Mouse (Mus musculus) heart, adult 2 months (tissue): ENCODE data around the gene Hoxb2.

Source experiments
- CTCF ChIP-seq: fragments of 200-600 bp; IDR thresholded peaks from 2 replicates; pipeline ENCODE4 v1.8.1; 2022; ENCODE audit warnings: antibody characterized with exemption, mild to moderate bottlenecking, moderate library complexity
- POLR2A ChIP-seq: fragments of 200-500 bp; IDR thresholded peaks from 2 replicates; pipeline ENCODE4 v1.6.1; 2011; ENCODE audit warnings: mild to moderate bottlenecking, low read depth, low read length, control low read depth; ENCODE audit not compliant: insufficient read depth

DNA sequence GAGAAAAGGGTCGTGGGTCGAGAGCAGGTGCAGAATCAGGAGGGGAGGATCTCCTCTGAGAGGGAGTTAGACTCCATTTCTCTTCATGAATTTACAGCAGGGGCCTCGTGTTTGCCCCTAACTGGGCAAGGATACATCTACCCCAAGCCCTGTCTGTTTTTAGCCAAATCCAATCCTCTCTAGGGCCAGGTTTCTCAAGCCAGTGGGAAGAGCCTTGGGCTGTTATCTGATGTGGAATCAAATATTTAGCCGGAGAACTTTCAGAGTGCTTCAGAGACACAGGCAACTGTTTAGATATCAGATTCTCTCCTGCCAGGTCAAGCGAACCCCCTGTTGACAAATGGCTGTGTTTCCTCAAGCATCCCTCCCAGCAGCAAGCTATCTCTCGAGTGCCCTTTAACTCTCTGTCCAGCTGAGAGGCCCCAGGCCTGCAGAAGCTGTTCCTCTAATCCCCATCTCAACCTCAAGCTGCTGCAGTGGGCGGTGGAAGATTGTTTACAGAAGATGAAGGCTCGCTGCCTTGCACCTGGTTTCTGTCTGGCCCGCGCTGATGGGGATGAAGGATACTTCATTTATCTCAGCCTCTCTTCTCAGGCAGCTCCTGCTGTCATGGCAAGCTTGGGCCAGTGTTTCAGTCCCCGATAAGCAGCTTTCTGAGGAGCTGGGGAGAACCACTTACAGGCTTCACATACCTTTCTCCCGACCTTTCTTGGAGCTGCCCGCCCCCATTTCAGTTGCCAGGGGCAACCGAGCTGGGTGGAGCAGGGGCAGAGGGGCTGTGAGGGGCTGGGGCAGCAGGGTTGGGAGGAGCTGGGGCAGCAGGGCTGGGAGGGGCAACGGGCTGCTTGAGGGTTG, 46.7 kb downstream of the Hoxb2 start:
- TF ChIP-seq CTCF (no peak), POLR2A (no peak)
